Mouse (Mus musculus): ENCODE measurements around the gene Napsa.

DNA sequence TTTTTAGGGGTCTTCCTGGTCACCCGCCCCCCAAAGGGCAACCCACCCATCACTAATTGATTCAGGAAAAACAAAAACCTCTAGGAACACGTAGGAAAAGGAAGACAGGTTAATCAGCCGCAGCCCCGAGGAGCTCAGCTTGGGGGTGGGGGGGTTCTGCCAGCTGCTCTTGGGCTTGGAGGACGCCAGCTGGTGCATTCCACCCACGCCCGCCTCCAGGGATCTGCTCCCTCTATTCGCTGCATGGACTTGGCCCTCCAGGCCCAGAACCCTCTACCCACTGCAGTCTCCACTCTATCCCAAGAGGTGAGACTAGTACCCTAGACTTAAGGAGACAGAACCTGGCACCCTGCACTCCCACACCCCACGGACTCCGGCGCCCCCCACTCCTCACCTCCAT lies 30.3 kb downstream of the Napsa start:
- TF ChIP-seq CTCF (IDR thresholded peaks at IDR 0.05) (no peak), EP300 (IDR thresholded peaks at IDR 0.05) (no peak)

Data from lung, postnatal 0 days (tissue).